22 mouse cellular contexts compared by ENCODE assay signal in the genomic region with DNA sequence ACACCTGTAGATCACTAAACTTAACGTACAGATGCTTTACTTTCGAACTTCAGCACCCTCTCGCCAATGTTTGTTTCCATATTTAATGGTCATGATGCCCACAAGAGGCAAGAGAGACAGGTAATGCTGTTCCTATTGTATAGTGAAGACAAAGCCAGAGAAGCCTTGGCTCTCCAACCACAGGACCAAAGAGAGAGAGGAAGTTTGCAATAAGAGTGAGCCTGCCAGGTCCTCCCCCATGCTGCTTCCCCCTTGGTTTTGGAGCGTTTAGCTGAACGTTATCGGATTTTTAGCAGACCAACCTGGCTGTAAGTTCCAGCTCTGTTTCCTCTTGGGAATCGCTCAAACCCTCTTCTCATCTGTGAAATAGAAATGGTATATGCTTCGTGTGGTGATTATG.
DNase-seq lines count a peak whose midpoint lies in the region; ATAC-seq and TF ChIP-seq lines count a peak whose summit lies in the region.
"Had no signal": no experiment of that assay in that cellular context is flagged by ENCODE, and none has a peak within 500 bp of the region (broad histone marks: within the 10 kb centered on the region; RNA-seq: fewer than 3 reads in every experiment).

No protein-coding gene starts in this region.

- DNase-seq in heart, adult 11 months, result peak; percentile 62
- DNase-seq in heart, adult 18-20 months, result no peak
- DNase-seq in CH12.LX (ENCODE audit: extremely low read depth), result no peak
- no peak for DNase-seq in right cerebral cortex, postnatal 14 days
- DNase-seq in left cerebral cortex, adult 9 months (ENCODE audit: low spot score in 2 of 2), result no peak
- DNase-seq: adrenal gland, adult 2 months; adrenal gland, postnatal 10 days; adrenal gland, postnatal 25 days; B cell, adult 2 months; cerebellum, adult 11 months; cerebellum, adult 18-20 months; cerebellum, adult 8-10 months; cerebellum, adult 9-11 months; cerebellum, postnatal 14 days; cerebellum, postnatal 36 days; forebrain, postnatal 0 days had no signal

- H3K27ac ChIP-seq in CH12.LX (ENCODE audit: insufficient read depth, low read depth), result no peak overlapping the region
- H3K27ac ChIP-seq: embryonic facial prominence, embryonic 10.5 days; embryonic facial prominence, embryonic 12.5 days; forebrain, embryonic 13.5 days; forebrain, embryonic 15.5 days had no signal

- H3K36me3 ChIP-seq in CH12.LX (replicated peaks in 1 of 2; ENCODE audit: control insufficient read depth in 1 of 2, insufficient read depth in 1 of 2, low read length in 1 of 2), result no peaks in the 10 kb centered on the region
- H3K36me3 ChIP-seq: embryonic facial prominence, embryonic 10.5 days; embryonic facial prominence, embryonic 12.5 days; forebrain, embryonic 15.5 days had no signal

- TF ChIP-seq RAD21 in CH12.LX (IDR thresholded peaks at IDR 0.05; ENCODE audit: low read depth, low read length), result no peak

- no peak overlapping the region for H3K9ac ChIP-seq in CH12.LX (ENCODE audit: insufficient read depth, low read depth)
- H3K9ac ChIP-seq: embryonic facial prominence, embryonic 12.5 days; forebrain, embryonic 13.5 days; forebrain, embryonic 15.5 days; forebrain, postnatal 0 days had no signal

- ATAC-seq in hematopoietic stem cell, adult 5-6 weeks (replicated peaks in 1 of 2; ENCODE audit: insufficient read depth in 1 of 2, low FRiP score in 2 of 2, low TSS enrichment in 1 of 2, low read depth in 1 of 2, poor library complexity in 2 of 2, severe bottlenecking in 2 of 2), result peak; percentile 80 to 85
- ATAC-seq: CD4-positive, CD25-positive, alpha-beta regulatory T cell, adult 4 months; forebrain, embryonic 13.5 days; forebrain, embryonic 15.5 days; forebrain, postnatal 0 days had no signal

- H3K4me2 ChIP-seq in CH12.LX (ENCODE audit: insufficient read depth, low read depth, poor library complexity, severe bottlenecking), result peak overlapping the region; percentile 2; the same call in 1 of the 2 replicates
- H3K4me2 ChIP-seq: embryonic facial prominence, embryonic 12.5 days; forebrain, embryonic 13.5 days; forebrain, embryonic 15.5 days had no signal

- no peak for TF ChIP-seq CTCF in CH12.LX (conservative IDR thresholded peaks at IDR 0.05 in 1 of 2, IDR thresholded peaks at IDR 0.05 in 1 of 2; ENCODE audit: low read depth in 2 of 2, low read length in 2 of 2)

- H3K9me3 ChIP-seq in CH12.LX (replicated peaks; ENCODE audit: low read length), result no peaks in the 10 kb centered on the region
- H3K9me3 ChIP-seq: embryonic facial prominence, embryonic 10.5 days; embryonic facial prominence, embryonic 12.5 days; forebrain, embryonic 13.5 days; forebrain, embryonic 15.5 days had no signal

- no peak overlapping the region for H3K4me3 ChIP-seq in CH12.LX (replicated peaks in 1 of 3; ENCODE audit: low read depth in 2 of 3, low read length in 2 of 3, poor library complexity in 1 of 3)
- H3K4me3 ChIP-seq: embryonic facial prominence, embryonic 10.5 days; embryonic facial prominence, embryonic 12.5 days; forebrain, embryonic 13.5 days; forebrain, embryonic 15.5 days had no signal

- H3K4me1 ChIP-seq in CH12.LX (ENCODE audit: control insufficient read depth in 1 of 2, insufficient read depth in 2 of 2), result no peaks in the 10 kb centered on the region

- dilution Hi-C loops in CH12.LX (cut with MboI; ENCODE audit: extremely low pct_ligation_motif_present, extremely low pct_unique_long_range_greater_than_20kb, low sequenced_read_pairs), result no loop called here

- no peaks in the 10 kb centered on the region for H3K27me3 ChIP-seq in CH12.LX (replicated peaks)
- H3K27me3 ChIP-seq: embryonic facial prominence, embryonic 12.5 days; forebrain, embryonic 13.5 days; forebrain, embryonic 15.5 days had no signal

- TF ChIP-seq EP300 in CH12.LX (IDR thresholded peaks at IDR 0.05; ENCODE audit: low read length), result no peak

- TF ChIP-seq POLR2A in CH12.LX (IDR thresholded peaks at IDR 0.05; ENCODE audit: low read depth, low read length), result no peak

- H3K79me2 ChIP-seq in CH12.LX (replicated peaks; ENCODE audit: control insufficient read depth, extremely low read depth, insufficient read depth, poor library complexity, severe bottlenecking), result no peaks in the 10 kb centered on the region

- in situ Hi-C loops in CH12.LX (cut with MboI; ENCODE audit: low pct_ligation_motif_present, low pct_unique_long_range_greater_than_20kb, low sequenced_read_pairs), result no loop called here

TF ChIP-seq in CH12.LX, 34 proteins besides CTCF, POLR2A, EP300 and RAD21:
- TF ChIP-seq E2F4 (IDR thresholded peaks at IDR 0.05; ENCODE audit: insufficient replicate concordance, low read depth, low read length), result no peak
- no peak for TF ChIP-seq USF1 (IDR thresholded peaks at IDR 0.05; ENCODE audit: low read depth, low read length)
- no peak for TF ChIP-seq MAFK (IDR thresholded peaks at IDR 0.05; ENCODE audit: insufficient replicate concordance, low read length)
- TF ChIP-seq ETS1 (conservative IDR thresholded peaks at IDR 0.05; ENCODE audit: low read depth, low read length), result no peak
- TF ChIP-seq TCF12 (IDR thresholded peaks at IDR 0.05; ENCODE audit: low read depth, low read length), result no peak
- TF ChIP-seq JUN (IDR thresholded peaks at IDR 0.05; ENCODE audit: insufficient read depth, low read depth, low read length), result no peak
- no peak for TF ChIP-seq UBTF (IDR thresholded peaks at IDR 0.05; ENCODE audit: low read depth, low read length)
- no peak for TF ChIP-seq MYC (IDR thresholded peaks at IDR 0.05; ENCODE audit: low read depth, low read length)
- TF ChIP-seq ZNF384 (IDR thresholded peaks at IDR 0.05; ENCODE audit: low read depth, low read length), result no peak
- TF ChIP-seq SMC3 (IDR thresholded peaks at IDR 0.05; ENCODE audit: low read depth, low read length), result no peak
- TF ChIP-seq PAX5 (IDR thresholded peaks at IDR 0.05; ENCODE audit: low read length), result no peak
- TF ChIP-seq MAX (IDR thresholded peaks at IDR 0.05; ENCODE audit: low read length), result no peak
- no peak for TF ChIP-seq IRF4 (IDR thresholded peaks at IDR 0.05; ENCODE audit: low read depth, low read length)
- no peak for TF ChIP-seq ZC3H11A (IDR thresholded peaks at IDR 0.05; ENCODE audit: low read depth, low read length)
- no peak for TF ChIP-seq MAZ (IDR thresholded peaks at IDR 0.05; ENCODE audit: low read depth, low read length)
- no peak for TF ChIP-seq USF2 (conservative IDR thresholded peaks at IDR 0.05; ENCODE audit: low read depth, low read length)
- TF ChIP-seq POLR2AphosphoS2 (IDR thresholded peaks at IDR 0.05; ENCODE audit: low read depth, low read length), result no peak
- TF ChIP-seq ZKSCAN1 (IDR thresholded peaks at IDR 0.05; ENCODE audit: borderline replicate concordance, low read depth, low read length), result no peak
- TF ChIP-seq CHD2 (IDR thresholded peaks at IDR 0.05; ENCODE audit: low read length), result no peak
